Mouse (Mus musculus): Measurements from ENCODE around the gene Med10. TPM values are rescaled to one million over a fixed set of nuclear protein-coding genes. Genes with fewer than 3 reads are reported as not detected.

The Med10 gene
- total RNA-seq, 1 experiment from 2014 or later = 64.7 TPM

- no peak for ATAC-seq (ENCODE audit: extremely low read depth, insufficient number of reproducible peaks, low FRiP score, poor library complexity, severe bottlenecking)
Observed at GRCm38 (mm10) chr13:69823920-69824637, 21.9 kb downstream of the Med10 start.

GRCm38 (mm10) chr13:69825396-69826095 is 23.4 kb downstream of the Med10 start:
- ATAC-seq (ENCODE audit: extremely low read depth, insufficient number of reproducible peaks, low FRiP score, poor library complexity, severe bottlenecking) = no peak

- no peak for ATAC-seq (ENCODE audit: extremely low read depth, insufficient number of reproducible peaks, low FRiP score, poor library complexity, severe bottlenecking)
Observed at GRCm38 (mm10) chr13:69830606-69831005, 28.4 kb downstream of the Med10 start.

- ATAC-seq (ENCODE audit: extremely low read depth, insufficient number of reproducible peaks, low FRiP score, poor library complexity, severe bottlenecking) = no peak
Observed at GRCm38 (mm10) chr13:69832578-69832977, 30.4 kb downstream of the Med10 start.

- no peak for ATAC-seq (ENCODE audit: extremely low read depth, insufficient number of reproducible peaks, low FRiP score, poor library complexity, severe bottlenecking)
Observed at GRCm38 (mm10) chr13:69833416-69833815, 31.2 kb downstream of the Med10 start.

GRCm38 (mm10) chr13:69845592-69845991 is 43.4 kb downstream of the Med10 start:
- no peak for ATAC-seq (ENCODE audit: extremely low read depth, insufficient number of reproducible peaks, low FRiP score, poor library complexity, severe bottlenecking)

GRCm38 (mm10) chr13:69849579-69849978 is 47.4 kb downstream of the Med10 start:
- no peak for ATAC-seq (ENCODE audit: extremely low read depth, insufficient number of reproducible peaks, low FRiP score, poor library complexity, severe bottlenecking)

GRCm38 (mm10) chr13:69852313-69852712 is 50.1 kb downstream of the Med10 start:
- ATAC-seq (ENCODE audit: extremely low read depth, insufficient number of reproducible peaks, low FRiP score, poor library complexity, severe bottlenecking) = no peak

GRCm38 (mm10) chr13:69853425-69854043 is 51.3 kb downstream of the Med10 start:
- no peak for ATAC-seq (ENCODE audit: extremely low read depth, insufficient number of reproducible peaks, low FRiP score, poor library complexity, severe bottlenecking)

GRCm38 (mm10) chr13:69855941-69856340 is 53.7 kb downstream of the Med10 start:
- no peak for ATAC-seq (ENCODE audit: extremely low read depth, insufficient number of reproducible peaks, low FRiP score, poor library complexity, severe bottlenecking)

GRCm38 (mm10) chr13:69862276-69862675 is 60.1 kb downstream of the Med10 start:
- ATAC-seq (ENCODE audit: extremely low read depth, insufficient number of reproducible peaks, low FRiP score, poor library complexity, severe bottlenecking) = no peak

GRCm38 (mm10) chr13:69864911-69865310 is 62.7 kb downstream of the Med10 start:
- no peak for ATAC-seq (ENCODE audit: extremely low read depth, insufficient number of reproducible peaks, low FRiP score, poor library complexity, severe bottlenecking)

Other genes starting within 250 kb of the Med10 start
- 0.37 and 0.58 TPM in 2 replicates for gene Srd5a1, start 191.0 kb upstream of the Med10 start, total RNA-seq (2017)
- not detected in 2 replicates for gene Ube2ql1, start 62.5 kb upstream of the Med10 start, total RNA-seq (2017)